Mouse (Mus musculus) bone marrow, adult 2 months (tissue): ENCODE measurements around the gene Ccp110.

Experiments
- CTCF ChIP-seq: fragments of 200-500 bp; IDR thresholded peaks from 2 replicates; pipeline ENCODE4 v1.5.1; 2011; ENCODE audit warnings: low read length, control low read depth; ENCODE audit not compliant: control insufficient read depth, insufficient read depth
- POLR2A ChIP-seq: fragments of 200-500 bp; IDR thresholded peaks from 2 replicates; pipeline ENCODE4 v1.6.1; 2011; ENCODE audit warnings: low read depth, mild to moderate bottlenecking, control low read depth, low read length, borderline replicate concordance; ENCODE audit not compliant: control insufficient read depth

- TF ChIP-seq POLR2A: no peak
- no peak for TF ChIP-seq CTCF
These were observed 13.5 kb upstream of the Ccp110 start for GRCm38 (mm10) chr7:118698882-118699281.
